Mouse (Mus musculus) lung, adult 2 months (tissue): ENCODE results near the gene Med19.

Experiments used
- CTCF ChIP-seq: fragments of 200-500 bp; IDR thresholded peaks from 2 replicates; pipeline ENCODE4 v1.5.1; 2011; ENCODE audit warnings: mild to moderate bottlenecking, low read length, control low read depth; ENCODE audit not compliant: insufficient read depth
- POLR2A ChIP-seq: fragments of 200-500 bp; IDR thresholded peaks from 2 replicates; pipeline ENCODE4 v1.6.1; 2011; ENCODE audit warnings: low read depth, mild to moderate bottlenecking, control low read depth, low read length, borderline replicate concordance; ENCODE audit errors: extremely low read depth

DNA sequence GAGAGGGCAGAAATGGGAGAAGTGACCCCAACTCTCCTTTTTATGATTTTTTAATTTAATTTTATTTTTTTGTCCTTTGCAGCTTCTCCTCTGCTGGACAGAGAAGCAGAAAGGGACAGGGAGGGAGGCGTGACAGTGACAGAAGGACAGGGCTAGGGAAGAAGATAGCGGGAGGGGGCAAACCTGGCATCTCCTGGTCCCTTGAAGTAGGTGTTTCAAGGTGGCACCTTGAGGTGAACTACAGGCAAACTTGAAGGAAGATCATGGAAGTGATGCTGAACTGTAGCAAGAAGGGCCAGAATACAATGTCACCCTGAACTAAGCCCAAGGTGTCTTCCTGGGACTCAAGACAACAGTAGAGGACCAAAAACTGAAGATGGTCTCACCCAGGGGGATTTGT lies 56.7 kb downstream of the Med19 start:
- TF ChIP-seq CTCF (no peak), POLR2A (no peak)
